In genomic region chr13:15588278-15589272, GRCm38 (mm10) we compare ENCODE assay signal across 10 mouse cellular contexts.
A peak's percentile ranks its signal among the peaks of the same experiment; 100 is the strongest.
DNase-seq lines count a peak whose midpoint lies in the region; ATAC-seq and TF ChIP-seq lines count a peak whose summit lies in the region.
"Had no signal": no experiment of that assay in that cellular context is flagged by ENCODE, and none has a peak within 500 bp of the region (broad histone marks: within the 10 kb centered on the region; RNA-seq: fewer than 3 reads in every experiment).

No protein-coding gene starts in this region.

- H3K4me1 ChIP-seq in hindbrain, embryonic 14.5 days (replicated peaks; ENCODE audit: control insufficient read depth, insufficient read depth, low read length) = no peaks in the 10 kb centered on the region
- H3K4me1 ChIP-seq in hindbrain, embryonic 10.5 days (replicated peaks) = peaks cover 8% of the 10 kb centered on the region; the same call in 1 of the 2 replicates
- no peaks in the 10 kb centered on the region for H3K4me1 ChIP-seq in thymus, adult 2 months (replicated peaks; ENCODE audit: control insufficient read depth, insufficient read depth, low read length)
- H3K4me1 ChIP-seq: stomach, embryonic 15.5 days had no signal

- no peak for TF ChIP-seq POLR2A in thymus, adult 2 months (IDR thresholded peaks at IDR 0.05; ENCODE audit: control insufficient read depth, extremely low read depth, insufficient read depth, low read length, poor library complexity)

- intact Hi-C loops in heart, postnatal 36 days (cut with DNase I) = no loop called here
- intact Hi-C loops in left cerebral cortex, adult 2 months (cut with DNase I) = no loop called here

- H3K27ac ChIP-seq in hindbrain, embryonic 14.5 days = no peak overlapping the region
- H3K27ac ChIP-seq in hindbrain, embryonic 10.5 days = no peak overlapping the region
- H3K27ac ChIP-seq in left cerebral cortex, adult 2 months = no peak overlapping the region
- no peak overlapping the region for H3K27ac ChIP-seq in thymus, adult 2 months (ENCODE audit: control insufficient read depth, insufficient read depth, low read length)
- H3K27ac ChIP-seq: embryonic facial prominence, embryonic 13.5 days; stomach, embryonic 15.5 days had no signal

- H3K27me3 ChIP-seq in hindbrain, embryonic 14.5 days (ENCODE audit: control insufficient read depth, insufficient read depth, low read length) = no peaks in the 10 kb centered on the region
- H3K27me3 ChIP-seq in hindbrain, embryonic 10.5 days (ENCODE audit: insufficient read depth, poor library complexity, severe bottlenecking) = no peaks in the 10 kb centered on the region
- H3K27me3 ChIP-seq in thymus, adult 2 months (ENCODE audit: control insufficient read depth, insufficient read depth, low read length) = no peaks in the 10 kb centered on the region
- H3K27me3 ChIP-seq: embryonic facial prominence, embryonic 13.5 days; stomach, embryonic 15.5 days had no signal

- 62% methylated on average over 16 of the region's 16 CpGs for WGBS in hindbrain, embryonic 14.5 days
- WGBS in hindbrain, embryonic 10.5 days = 78% methylated on average over 16 of the region's 16 CpGs
- 92% methylated on average over 16 of the region's 16 CpGs for WGBS in thymus, adult 2 months

- ATAC-seq in hindbrain, embryonic 14.5 days (ENCODE audit: low FRiP score) = peak; percentile 32; the same call in 1 of the 2 replicates

- DNase-seq in hindbrain, embryonic 14.5 days (ENCODE audit: low spot score) = no peak
- no peak for DNase-seq in hindbrain, embryonic 10.5 days (ENCODE audit: low spot score)
- DNase-seq in embryo, embryonic 9.5 days (ENCODE audit: extremely low spot score) = peak; percentile 28
- peak; percentile 21 to 36 for DNase-seq in heart, postnatal 36 days
- DNase-seq in left cerebral cortex, adult 2 months (ENCODE audit: extremely low spot score in 1 of 2, low spot score in 2 of 2) = peak; percentile 19 to 45
- DNase-seq in thymus, adult 2 months = no peak
- no peak for DNase-seq in urinary bladder, postnatal 14 days (ENCODE audit: low spot score)
- no peak for DNase-seq in c-Kit-positive CD71-positive TER-119-positive erythroid progenitor cells, embryonic 14.5 days (ENCODE audit: low spot score)

- no peaks in the 10 kb centered on the region for H3K9me3 ChIP-seq in hindbrain, embryonic 14.5 days (ENCODE audit: control insufficient read depth, low read length)
- no peaks in the 10 kb centered on the region for H3K9me3 ChIP-seq in hindbrain, embryonic 10.5 days
- H3K9me3 ChIP-seq: embryonic facial prominence, embryonic 13.5 days; stomach, embryonic 15.5 days had no signal

- no peak overlapping the region for H3K9ac ChIP-seq in hindbrain, embryonic 14.5 days
- H3K9ac ChIP-seq: embryonic facial prominence, embryonic 13.5 days; stomach, embryonic 15.5 days had no signal

- no peak overlapping the region for H3K4me2 ChIP-seq in hindbrain, embryonic 14.5 days (replicated peaks)
- H3K4me2 ChIP-seq: embryonic facial prominence, embryonic 13.5 days; stomach, embryonic 15.5 days had no signal

- no peaks in the 10 kb centered on the region for H3K36me3 ChIP-seq in hindbrain, embryonic 14.5 days (replicated peaks; ENCODE audit: control insufficient read depth, insufficient read depth)
- H3K36me3 ChIP-seq in hindbrain, embryonic 10.5 days = peaks cover 19% of the 10 kb centered on the region
- no peaks in the 10 kb centered on the region for H3K36me3 ChIP-seq in thymus, adult 2 months (ENCODE audit: control insufficient read depth, insufficient read depth, low read length)
- H3K36me3 ChIP-seq: embryonic facial prominence, embryonic 13.5 days; stomach, embryonic 15.5 days had no signal

- no peak overlapping the region for H3K4me3 ChIP-seq in hindbrain, embryonic 14.5 days (replicated peaks; ENCODE audit: low read length)
- H3K4me3 ChIP-seq in hindbrain, embryonic 10.5 days = no peak overlapping the region
- H3K4me3 ChIP-seq in left cerebral cortex, adult 2 months = no peak overlapping the region
- no peak overlapping the region for H3K4me3 ChIP-seq in thymus, adult 2 months (ENCODE audit: control insufficient read depth, insufficient read depth, low read length)
- H3K4me3 ChIP-seq: embryonic facial prominence, embryonic 13.5 days; stomach, embryonic 15.5 days had no signal

- no peak for TF ChIP-seq CTCF in left cerebral cortex, adult 2 months (IDR thresholded peaks at IDR 0.05)
- no peak for TF ChIP-seq CTCF in thymus, adult 2 months (IDR thresholded peaks at IDR 0.05; ENCODE audit: borderline replicate concordance, control insufficient read depth, extremely low read depth, insufficient read depth, low read length, poor library complexity)

Comparison
In these comparisons a context has a peak if more than half of its experiments do, and no peak if none do; other contexts are left out.
1. DNase-seq: peak in embryo, embryonic 9.5 days (single experiment), heart, postnatal 36 days (2 of 2) and left cerebral cortex, adult 2 months (2 of 2); none in hindbrain, embryonic 14.5 days (single experiment), hindbrain, embryonic 10.5 days (single experiment), thymus, adult 2 months (single experiment), urinary bladder, postnatal 14 days (single experiment) and c-Kit-positive CD71-positive TER-119-positive erythroid progenitor cells, embryonic 14.5 days (single experiment).